Mouse (Mus musculus): ENCODE results near the gene 6330409D20Rik.

6330409D20Rik gene

GRCm38 (mm10) chr2:32722046-32722445, 18.8 kb downstream of the 6330409D20Rik start:
- peak; percentile 60 for DNase-seq

GRCm38 (mm10) chr2:32720681-32721229, 20.1 kb downstream of the 6330409D20Rik start, which contains the start of gene Sh2d3c:
TSS of gene Sh2d3c (plus strand) at chr2:32721055.
- peak; percentile 75 for DNase-seq

- no peak for DNase-seq
Measured at GRCm38 (mm10) chr2:32720053-32720452, 20.8 kb downstream of the 6330409D20Rik start.

DNA sequence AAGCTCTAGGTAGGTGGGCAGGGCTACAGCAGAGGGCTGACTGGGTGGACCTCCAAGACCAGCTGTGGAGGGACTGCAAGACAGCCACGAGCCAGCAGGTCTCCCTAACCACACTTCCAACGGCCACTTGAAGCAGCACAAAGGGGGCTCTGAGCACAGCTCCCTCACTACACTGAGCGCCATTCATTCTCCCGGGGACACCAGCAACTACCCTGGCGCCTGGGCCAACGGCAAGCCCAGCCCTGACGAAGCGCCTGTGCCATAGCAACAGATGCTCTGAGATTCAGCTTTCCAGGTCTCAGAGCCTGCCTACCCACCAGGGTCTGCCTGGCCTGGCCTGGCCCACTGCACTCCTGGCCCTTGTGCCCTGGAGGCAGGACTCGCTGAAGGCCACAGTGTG, 22.1 kb downstream of the 6330409D20Rik start:
- DNase-seq: no peak

DNA sequence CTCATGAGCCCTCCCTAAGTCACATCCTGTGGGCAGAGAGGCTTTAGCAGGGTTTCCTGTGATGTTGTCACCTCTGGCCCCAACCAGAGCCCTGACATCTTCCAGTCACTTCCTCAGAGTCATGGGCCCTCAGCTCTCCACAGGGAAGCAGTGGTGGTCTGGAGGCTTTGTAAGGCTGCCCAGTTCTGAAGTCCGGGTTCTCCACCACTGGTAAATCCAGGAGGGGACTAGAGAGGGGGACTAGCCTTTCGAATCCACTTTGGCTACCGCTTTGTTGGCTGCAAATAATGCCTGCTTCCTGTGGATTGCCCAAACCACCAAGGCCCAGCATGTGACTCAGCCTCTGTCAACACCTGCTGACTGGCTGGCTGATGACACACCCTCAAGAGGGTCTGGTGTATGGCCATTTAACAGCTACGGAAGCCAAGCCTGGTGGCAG, 25.8 kb downstream of the 6330409D20Rik start:
- DNase-seq: no peak

DNA sequence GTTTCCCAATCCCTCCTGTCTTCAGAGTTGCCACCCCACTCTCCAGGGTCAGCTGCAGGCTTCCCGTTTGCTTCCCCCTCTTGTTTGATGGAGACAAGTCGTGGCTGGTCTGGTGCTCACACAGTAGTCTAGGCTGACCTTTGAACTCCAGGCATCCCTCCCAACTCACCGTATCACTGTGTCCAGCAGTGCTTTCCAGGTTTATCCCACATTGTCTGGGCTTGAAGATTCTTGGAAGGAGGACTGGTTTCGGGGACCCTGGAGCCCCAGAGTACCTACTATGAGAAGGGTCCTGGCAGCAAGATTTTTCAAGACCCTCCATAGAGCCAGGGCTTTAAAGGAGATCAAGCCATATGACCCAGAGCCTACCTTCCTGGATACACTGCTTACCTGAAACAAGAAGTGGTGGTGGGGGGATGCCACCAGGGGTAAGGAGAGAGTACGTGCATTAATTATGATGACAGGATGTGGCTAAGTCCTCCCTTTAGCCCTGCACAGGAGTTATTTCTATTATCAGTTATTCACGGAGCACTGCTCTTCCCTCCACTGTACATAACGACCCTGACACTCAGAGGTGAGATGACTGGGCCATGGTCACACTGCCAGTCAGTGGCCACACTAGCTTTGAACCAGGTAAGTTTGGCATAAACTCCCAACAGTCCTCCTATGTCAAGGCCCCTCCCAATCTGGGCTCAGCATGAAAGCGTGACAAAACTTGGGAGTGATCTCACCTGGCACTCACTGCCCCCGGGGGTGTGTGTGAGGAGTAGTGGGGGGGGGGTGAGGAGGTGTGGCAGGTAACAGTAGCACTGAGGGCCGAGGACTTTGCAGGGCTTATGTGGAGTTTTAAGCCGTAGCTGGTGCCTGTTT, 26.5 kb downstream of the 6330409D20Rik start:
- peak; percentile 41 for DNase-seq

GRCm38 (mm10) chr2:32712934-32713817, 27.6 kb downstream of the 6330409D20Rik start, which contains the start of gene Cdk9:
TSS of gene Cdk9 (minus strand) at chr2:32713076.
- peak; percentile 94 for DNase-seq

- DNase-seq: peak; percentile 97
Measured at GRCm38 (mm10) chr2:32712586-32712933, 28.3 kb downstream of the 6330409D20Rik start.

DNA sequence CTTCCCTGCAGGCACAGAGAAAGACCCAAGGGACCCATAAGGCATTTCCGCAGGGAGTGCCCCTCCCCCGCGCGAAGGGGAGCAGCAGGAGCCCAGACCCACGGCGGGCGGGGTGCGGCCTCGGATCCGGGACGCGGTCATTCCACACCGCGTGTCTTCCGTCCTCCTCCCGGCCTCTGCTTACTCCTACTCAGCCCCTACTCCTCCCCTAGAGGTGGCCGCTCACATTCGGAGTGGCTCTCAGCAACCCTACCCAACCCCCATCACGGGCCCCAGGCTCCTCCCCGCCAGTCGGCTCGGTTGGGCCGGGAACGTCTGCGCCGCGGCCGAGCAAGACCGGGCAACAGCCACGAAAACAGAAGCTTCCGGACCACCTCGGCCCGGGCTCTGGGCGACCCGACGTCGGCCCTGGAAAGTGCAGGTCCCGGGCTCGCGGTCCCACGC, 28.7 kb downstream of the 6330409D20Rik start:
- DNase-seq: peak; percentile 77

DNA sequence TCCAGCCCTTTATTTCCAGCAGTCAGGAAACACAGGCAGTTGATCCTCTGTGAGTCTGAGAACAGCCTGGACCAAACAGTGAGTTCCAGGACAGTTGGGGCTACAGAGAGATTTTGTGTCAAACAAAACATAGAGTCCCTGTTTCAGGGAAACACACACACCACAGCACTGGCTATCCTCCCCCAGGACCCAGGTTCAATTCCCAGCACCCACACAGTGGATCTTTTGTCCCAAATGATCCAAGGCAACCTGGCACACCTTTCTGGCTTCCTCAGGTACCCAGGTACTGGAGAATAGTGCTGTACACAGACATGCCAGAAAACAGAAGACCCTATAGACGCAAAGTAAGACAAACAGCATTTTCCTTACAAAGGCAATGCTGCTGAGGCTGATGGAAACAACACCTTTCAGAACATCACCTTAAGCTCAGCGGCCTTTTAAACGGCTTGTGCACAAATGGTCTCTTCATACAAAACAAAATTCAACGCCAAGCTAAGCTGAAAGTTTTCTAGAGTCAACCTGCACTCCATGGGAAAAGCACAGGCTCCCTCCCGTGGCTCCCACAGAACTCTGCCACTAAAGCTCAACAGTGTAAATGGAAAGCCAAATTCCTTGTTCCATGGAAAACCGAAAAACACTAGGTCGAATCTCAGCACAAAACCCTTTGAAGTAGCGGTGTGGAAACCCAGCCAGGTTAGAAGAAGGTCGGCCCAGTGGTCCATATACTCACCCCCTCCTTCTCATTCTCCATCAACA, 29.3 kb downstream of the 6330409D20Rik start:
- no peak for DNase-seq

GRCm38 (mm10) chr2:32710425-32710824, 30.4 kb downstream of the 6330409D20Rik start:
- DNase-seq: no peak

GRCm38 (mm10) chr2:32709521-32710137, 31.2 kb downstream of the 6330409D20Rik start:
- DNase-seq: no peak

DNA sequence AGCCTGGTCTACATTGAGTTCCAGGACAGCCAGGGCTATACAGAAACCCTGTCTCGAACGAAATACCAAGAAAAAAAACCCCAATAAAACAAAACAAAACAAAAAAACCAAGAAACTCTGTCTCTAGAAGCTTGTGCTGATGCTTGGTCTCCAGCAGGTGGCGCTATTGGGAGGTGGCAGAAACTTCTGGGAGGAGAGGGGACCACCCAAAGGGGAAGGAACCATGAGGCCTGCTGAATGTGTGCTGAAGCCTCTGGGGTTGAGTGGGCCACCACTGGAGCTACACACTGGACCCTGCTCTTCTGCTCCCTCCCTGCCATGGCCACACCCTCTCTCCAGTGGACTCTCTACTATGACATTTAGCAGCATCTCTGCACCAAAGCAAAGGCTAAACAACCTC, 32.2 kb downstream of the 6330409D20Rik start:
- DNase-seq: peak; percentile 81

GRCm38 (mm10) chr2:32706971-32707370, 33.8 kb downstream of the 6330409D20Rik start:
- no peak for DNase-seq

GRCm38 (mm10) chr2:32705018-32705417, 35.8 kb downstream of the 6330409D20Rik start:
- no peak for DNase-seq

DNA sequence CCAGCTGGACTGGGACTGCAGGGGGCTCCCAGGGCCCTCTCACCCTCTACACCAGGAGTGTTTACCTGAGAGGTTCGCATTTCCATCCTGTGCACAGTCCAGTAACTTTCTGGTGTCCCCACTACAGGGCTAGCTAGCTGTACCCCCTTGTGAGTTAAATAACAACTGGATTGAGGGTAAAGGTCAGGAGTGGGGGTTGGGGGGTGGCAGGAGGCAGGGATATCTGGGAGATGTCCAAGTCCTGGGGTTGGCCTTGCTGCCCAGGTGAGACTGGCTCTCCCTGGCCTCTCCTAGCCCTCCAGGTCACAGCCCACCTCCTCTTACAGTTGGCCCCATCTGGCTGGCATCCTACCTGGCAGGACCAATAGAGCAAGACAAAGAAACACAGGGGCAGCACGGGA, 36.8 kb downstream of the 6330409D20Rik start, which contains the start of gene Fpgs:
Fpgs (minus strand) TSS at position 125 of the 401 bp plus-strand sequence.
- DNase-seq: no peak

DNA sequence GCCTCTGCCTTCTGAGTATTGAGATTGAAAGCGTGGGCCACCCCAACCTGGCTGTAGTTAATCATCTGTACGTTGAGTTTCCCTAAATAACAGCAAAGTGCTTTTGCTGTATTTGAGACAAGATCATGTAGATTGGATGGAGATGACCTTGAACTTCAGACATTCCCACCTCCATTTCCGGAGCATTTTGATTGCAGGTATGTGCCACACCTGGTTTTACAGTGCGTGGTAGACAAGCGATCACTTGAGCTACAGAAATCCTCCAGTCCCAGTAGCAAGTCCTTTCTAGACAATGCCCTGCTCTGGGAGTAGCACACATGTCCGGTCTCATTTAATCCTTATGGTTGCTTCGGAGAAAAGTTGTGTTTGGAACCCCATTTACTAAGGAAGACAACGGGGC, 37.8 kb downstream of the 6330409D20Rik start:
- DNase-seq: no peak

DNA sequence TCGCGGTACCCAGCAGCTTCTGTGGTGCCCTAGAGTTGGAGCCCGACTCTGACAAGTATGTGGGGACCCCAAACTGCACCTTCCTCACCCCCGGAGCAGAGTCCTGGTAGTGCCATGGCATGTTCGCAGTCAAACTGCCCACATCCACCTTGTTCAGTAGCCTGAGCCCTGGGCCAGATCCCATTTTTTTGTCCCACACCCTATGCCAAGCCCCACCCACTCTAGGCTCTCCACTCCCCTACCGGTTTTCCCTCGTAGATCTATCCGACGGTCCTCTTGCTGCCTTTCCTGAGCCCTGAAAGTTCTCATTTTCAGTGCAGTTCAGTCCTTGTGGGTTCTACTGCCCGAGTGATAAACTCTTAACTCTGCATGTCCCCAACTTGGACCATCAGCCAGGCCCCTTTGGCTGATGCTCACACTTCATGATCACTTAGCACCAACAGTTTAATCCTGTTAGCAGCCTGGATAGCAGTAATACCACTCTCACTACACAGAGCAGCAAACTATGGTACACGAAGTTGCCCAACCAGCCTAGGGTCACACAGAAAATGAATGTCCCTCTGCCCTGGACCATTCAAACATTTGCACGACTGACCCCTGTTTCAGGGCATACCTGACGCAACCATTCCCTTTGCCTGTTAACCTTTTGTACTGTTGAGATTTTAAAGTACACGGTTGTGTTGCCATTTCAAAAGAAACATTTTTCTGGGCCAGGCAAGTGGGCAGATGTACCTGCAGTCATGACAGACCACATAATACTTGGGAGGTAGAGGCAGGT, 39.7 kb downstream of the 6330409D20Rik start:
- no peak for DNase-seq

- no peak for DNase-seq
Measured at GRCm38 (mm10) chr2:32699680-32700079, 41.1 kb downstream of the 6330409D20Rik start.

DNA sequence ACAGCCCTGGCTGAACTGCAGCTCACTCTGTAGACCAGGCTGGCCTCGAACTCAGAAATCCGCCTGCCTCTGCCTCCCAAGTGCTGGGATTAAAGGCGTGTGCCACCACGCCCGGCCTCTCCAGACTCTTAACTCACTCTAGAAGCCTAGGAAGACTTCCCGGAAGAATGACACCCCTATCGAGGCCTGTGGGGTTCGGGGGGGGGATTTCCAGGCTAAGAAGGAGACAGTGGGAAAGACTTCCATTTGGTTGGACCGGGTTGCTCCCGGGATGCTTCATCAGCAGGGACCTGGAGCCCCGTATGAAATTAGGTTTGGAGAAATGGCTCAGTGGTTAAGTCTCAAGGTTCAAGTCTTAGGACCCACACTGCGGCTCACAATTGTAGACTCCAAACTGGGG, 46.1 kb downstream of the 6330409D20Rik start:
- DNase-seq: no peak

DNA sequence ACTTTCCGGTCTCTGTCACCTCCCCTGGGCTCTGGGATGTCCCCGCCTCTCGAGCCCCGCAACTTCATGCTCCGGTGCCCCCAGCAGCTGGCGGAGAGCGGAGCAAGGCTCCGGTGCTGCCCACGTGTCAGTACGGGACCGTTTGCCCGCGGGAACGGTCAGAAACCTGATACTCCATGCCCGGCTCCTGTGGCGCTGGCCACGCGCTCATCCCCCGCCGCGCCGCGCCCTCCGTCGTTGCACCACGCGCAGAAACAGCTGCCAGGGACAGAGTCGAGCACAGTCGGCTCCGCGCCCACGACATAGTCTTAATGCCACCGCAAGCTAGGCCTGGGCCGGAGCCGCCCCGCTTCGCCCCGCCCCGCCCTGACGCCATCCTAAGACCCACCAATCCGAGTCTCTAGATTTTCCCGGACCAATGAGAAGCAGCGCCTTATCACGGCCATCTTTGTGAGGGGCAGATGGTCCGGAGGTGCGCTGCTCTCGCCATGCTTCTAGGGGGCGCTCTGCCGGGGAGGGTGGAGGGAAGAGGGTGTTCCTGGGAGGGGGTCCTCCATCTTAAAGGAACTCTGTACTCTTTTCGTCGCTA, 46.9 kb downstream of the 6330409D20Rik start:
- DNase-seq: peak; percentile 97
